Mouse (Mus musculus) kidney, postnatal 10 days (tissue): ENCODE results near the gene Pdcd2.
A peak's percentile ranks its signal among the peaks of the same experiment; 100 is the strongest.
"Not testable (repeated sequence)": the region's sequence is repeated elsewhere in the genome, so short reads cannot be mapped to it uniquely, and the experiment has no call there.

ENCODE experiments used
- DNase-seq: peaks from one replicate; pipeline ENCODE4 v3.0.0; 2021; ENCODE audit warnings: mixed read lengths

Gene Pdcd2

GRCm38 (mm10) chr17:15526986-15527810 is at the start of gene Pdcd2:
TSS of gene Pdcd2 (minus strand) at chr17:15527301.
- DNase-seq = peak; percentile 97

GRCm38 (mm10) chr17:15575056-15575455 is 48.0 kb upstream of the Pdcd2 start:
- DNase-seq = no peak

- DNase-seq = no peak
Observed at GRCm38 (mm10) chr17:15566908-15567307, 39.8 kb upstream of the Pdcd2 start.

GRCm38 (mm10) chr17:15564928-15565300 is 37.8 kb upstream of the Pdcd2 start:
- peak; percentile 15 for DNase-seq

GRCm38 (mm10) chr17:15564014-15564927 is 37.2 kb upstream of the Pdcd2 start, which contains the start of gene Prdm9:
TSS of gene Prdm9 (minus strand) at chr17:15564354.
- peak; percentile 99 for DNase-seq

- no peak for DNase-seq
Observed at GRCm38 (mm10) chr17:15559946-15560345, 32.8 kb upstream of the Pdcd2 start.

- DNase-seq = no peak
Observed at GRCm38 (mm10) chr17:15549713-15550112, 22.6 kb upstream of the Pdcd2 start.

GRCm38 (mm10) chr17:15546440-15546839 is 19.3 kb upstream of the Pdcd2 start:
- no peak for DNase-seq

- DNase-seq = not testable (repeated sequence)
Observed at GRCm38 (mm10) chr17:15543868-15544267, 16.8 kb upstream of the Pdcd2 start.

GRCm38 (mm10) chr17:15540309-15540708 is 13.2 kb upstream of the Pdcd2 start:
- no peak for DNase-seq

- DNase-seq = peak; percentile 50
Observed at GRCm38 (mm10) chr17:15536457-15536904, 9.4 kb upstream of the Pdcd2 start.

GRCm38 (mm10) chr17:15535943-15536342 is 8.8 kb upstream of the Pdcd2 start:
- no peak for DNase-seq

- DNase-seq = no peak
Observed at GRCm38 (mm10) chr17:15535162-15535800, 8.2 kb upstream of the Pdcd2 start.

GRCm38 (mm10) chr17:15530141-15530540 is 3.0 kb upstream of the Pdcd2 start:
- peak; percentile 69 for DNase-seq

- no peak for DNase-seq
Observed at GRCm38 (mm10) chr17:15528887-15529286, 1.8 kb upstream of the Pdcd2 start.

GRCm38 (mm10) chr17:15527811-15528136 is 673 bp upstream of the Pdcd2 start:
- DNase-seq = no peak

GRCm38 (mm10) chr17:15526304-15526703 is 797 bp downstream of the Pdcd2 start:
- DNase-seq = no peak

- no peak for DNase-seq
Observed at GRCm38 (mm10) chr17:15518766-15519165, 8.3 kb downstream of the Pdcd2 start.

- DNase-seq = no peak
Observed at GRCm38 (mm10) chr17:15518186-15518585, 8.9 kb downstream of the Pdcd2 start.

- DNase-seq = no peak
Observed at GRCm38 (mm10) chr17:15517776-15518175, 9.3 kb downstream of the Pdcd2 start.

GRCm38 (mm10) chr17:15510694-15511093 is 16.4 kb downstream of the Pdcd2 start:
- no peak for DNase-seq

- peak; percentile 99 for DNase-seq
Observed at GRCm38 (mm10) chr17:15499656-15500394, 27.3 kb downstream of the Pdcd2 start, which contains the start of the genes Psmb1 and Tbp. TSS of gene Psmb1 (minus strand) at chr17:15499751. TSS of gene Tbp (plus strand) at chr17:15499888.
